Mouse (Mus musculus) hindbrain, embryonic 14.5 days (tissue): ENCODE measurements at regions not wholly inside any gene's neighbourhood (a gene's known extent, or its start where the extent isn't known, plus 50 kb on each side); places are given as distances from the start of the nearest gene placed in this dataset.
A peak's percentile ranks its signal among the peaks of the same experiment; 100 is the strongest.

ENCODE experiments used
- ATAC-seq: fragments of 200-750 bp; cut with Nextera tagmentation; 2 replicates; pipeline ENCODE4 v1.8.0; 2017; ENCODE audit warnings: moderate number of reproducible peaks, mild to moderate bottlenecking, moderate TSS enrichment, moderate library complexity; ENCODE audit not compliant: low FRiP score
- DNase-seq: peaks from one replicate; pipeline ENCODE4 v3.0.0-alpha.2; 2015; ENCODE audit warnings: low spot score
- H3K27ac ChIP-seq: fragments of 300-500 bp; sonication (generic); 2 replicates; pipeline ENCODE4 v1.5.1; 2014; ENCODE audit warnings: mild to moderate bottlenecking, moderate library complexity
- H3K27me3 ChIP-seq: fragments of 300-500 bp; sonication (generic); 2 replicates; pipeline ENCODE4 v1.6.1; 2014; ENCODE audit warnings: mild to moderate bottlenecking, low read length, mixed read lengths; ENCODE audit not compliant: control insufficient read depth, insufficient read depth
- H3K36me3 ChIP-seq: fragments of 300-500 bp; sonication (generic); replicated peaks from 2 replicates; pipeline ENCODE4 v1.6.1; 2014; ENCODE audit not compliant: control insufficient read depth, insufficient read depth
- H3K4me1 ChIP-seq: fragments of 300-500 bp; sonication (generic); replicated peaks from 2 replicates; pipeline ENCODE4 v1.6.1; 2014; ENCODE audit warnings: antibody characterized with exemption, low read length, mixed read lengths; ENCODE audit not compliant: control insufficient read depth, insufficient read depth
- H3K4me2 ChIP-seq: fragments of 300-500 bp; sonication (generic); replicated peaks from 2 replicates; pipeline ENCODE4 v1.6.1; 2014; ENCODE audit warnings: mild to moderate bottlenecking, moderate library complexity
- H3K4me3 ChIP-seq: fragments of 300-500 bp; sonication (generic); replicated peaks from 2 replicates; pipeline ENCODE4 v1.5.1; 2014; ENCODE audit warnings: mild to moderate bottlenecking, low read length
- H3K9ac ChIP-seq: fragments of 300-500 bp; sonication (generic); 2 replicates; pipeline ENCODE4 v1.6.1; 2014
- H3K9me3 ChIP-seq: fragments of 300-500 bp; sonication (generic); 2 replicates; pipeline ENCODE4 v1.6.1; 2016; ENCODE audit warnings: low read length; ENCODE audit not compliant: control insufficient read depth
- WGBS: fragments of 180-500 bp; shearing (Covaris S2); extraction: QIAGEN DNeasy Blood & Tissue Kit; methylation state at CpG from one replicate; pipeline ENCODE4 v1.1.7; 2014; 5-methylcytosine and 5-hydroxymethylcytosine counted together

- 54% methylated on average over 3 of the region's 3 CpGs for WGBS
- Histone ChIP-seq H3K4me2 (no peak overlapping the region), H3K9ac (no peak overlapping the region), H3K4me1 (peaks cover 5% of the 10 kb centered on the region; the same call in 1 of the 2 replicates), H3K9me3 (no peaks in the 10 kb centered on the region), H3K36me3 (no peaks in the 10 kb centered on the region), H3K27me3 (no peaks in the 10 kb centered on the region), H3K4me3 (no peak overlapping the region), H3K27ac (0 out of 2 replicates have a peak overlapping the region, but pooled peaks have one; percentile 11)
- ATAC-seq (peak; percentile 82), DNase-seq (peak; percentile 41)
Measured at GRCm38 (mm10) chr13:69263722-69264121, 264.4 kb upstream of the Adcy2 start.

GRCm38 (mm10) chr13:69266071-69266470, 266.7 kb upstream of the Adcy2 start:
- H3K9me3 ChIP-seq: no peaks in the 10 kb centered on the region
- no peak overlapping the region for H3K27ac ChIP-seq
- H3K27me3 ChIP-seq: no peaks in the 10 kb centered on the region
- H3K36me3 ChIP-seq: no peaks in the 10 kb centered on the region
- H3K4me1 ChIP-seq: no peaks in the 10 kb centered on the region
- H3K4me3 ChIP-seq: no peak overlapping the region
- H3K9ac ChIP-seq: no peak overlapping the region
- DNase-seq (no peak), ATAC-seq (no peak)
- whole genome bisulfite sequencing: 93% methylated on average over 1 of the region's 1 CpGs
- no peak overlapping the region for H3K4me2 ChIP-seq

GRCm38 (mm10) chr13:69272506-69272905, 261.0 kb upstream of the Nsun2 start:
- Histone ChIP-seq H3K27ac (no peak overlapping the region), H3K9me3 (no peaks in the 10 kb centered on the region), H3K4me2 (no peak overlapping the region), H3K9ac (no peak overlapping the region), H3K4me1 (no peaks in the 10 kb centered on the region), H3K4me3 (no peak overlapping the region), H3K36me3 (no peaks in the 10 kb centered on the region), H3K27me3 (no peaks in the 10 kb centered on the region)
- ATAC-seq: no peak
- no peak for DNase-seq
- WGBS: 36% methylated on average over 3 of the region's 3 CpGs

- no peaks in the 10 kb centered on the region for H3K9me3 ChIP-seq
- H3K4me1 ChIP-seq: no peaks in the 10 kb centered on the region
- H3K27ac ChIP-seq: no peak overlapping the region
- no peak; the same call in 1 of the 2 replicates for ATAC-seq
- 75% methylated on average over 8 of the region's 8 CpGs for WGBS
- no peaks in the 10 kb centered on the region for H3K27me3 ChIP-seq
- H3K4me3 ChIP-seq: no peak overlapping the region
- no peak for DNase-seq
- no peak overlapping the region for H3K9ac ChIP-seq
- H3K36me3 ChIP-seq: no peaks in the 10 kb centered on the region
- H3K4me2 ChIP-seq: no peak overlapping the region
Measured at GRCm38 (mm10) chr13:69279647-69280046, 253.9 kb upstream of the Nsun2 start.

GRCm38 (mm10) chr13:69294483-69294882, 239.1 kb upstream of the Nsun2 start:
- WGBS: 81% methylated on average over 1 of the region's 1 CpGs
- no peak for DNase-seq
- no peak for ATAC-seq
- no peaks in the 10 kb centered on the region for H3K4me1 ChIP-seq
- no peaks in the 10 kb centered on the region for H3K36me3 ChIP-seq
- no peak overlapping the region for H3K9ac ChIP-seq
- no peak overlapping the region for H3K4me2 ChIP-seq
- no peak overlapping the region for H3K27ac ChIP-seq
- peaks cover 8% of the 10 kb centered on the region; the same call in 1 of the 2 replicates for H3K9me3 ChIP-seq
- no peaks in the 10 kb centered on the region for H3K27me3 ChIP-seq
- H3K4me3 ChIP-seq: no peak overlapping the region

GRCm38 (mm10) chr13:69303316-69303715, 230.2 kb upstream of the Nsun2 start:
- no peak overlapping the region for H3K27ac ChIP-seq
- no peaks in the 10 kb centered on the region for H3K36me3 ChIP-seq
- H3K9ac ChIP-seq: no peak overlapping the region
- DNase-seq (no peak), ATAC-seq (no peak)
- WGBS: 94% methylated on average over 2 of the region's 2 CpGs
- no peaks in the 10 kb centered on the region for H3K9me3 ChIP-seq
- no peak overlapping the region for H3K4me3 ChIP-seq
- no peaks in the 10 kb centered on the region for H3K27me3 ChIP-seq
- no peak overlapping the region for H3K4me2 ChIP-seq
- no peaks in the 10 kb centered on the region for H3K4me1 ChIP-seq

- 81% methylated on average over 8 of the region's 8 CpGs for WGBS
- no peaks in the 10 kb centered on the region for H3K9me3 ChIP-seq
- H3K9ac ChIP-seq: no peak overlapping the region
- H3K36me3 ChIP-seq: no peaks in the 10 kb centered on the region
- no peak overlapping the region for H3K4me2 ChIP-seq
- H3K27me3 ChIP-seq: no peaks in the 10 kb centered on the region
- H3K4me3 ChIP-seq: no peak overlapping the region
- no peak for ATAC-seq
- DNase-seq: no peak
- H3K4me1 ChIP-seq: no peaks in the 10 kb centered on the region
- no peak overlapping the region for H3K27ac ChIP-seq
Measured at GRCm38 (mm10) chr13:69330412-69331000, 203.0 kb upstream of the Nsun2 start.

- Histone ChIP-seq H3K4me1 (no peaks in the 10 kb centered on the region), H3K27ac (no peak overlapping the region), H3K9ac (no peak overlapping the region), H3K36me3 (no peaks in the 10 kb centered on the region), H3K9me3 (no peaks in the 10 kb centered on the region), H3K4me3 (no peak overlapping the region), H3K4me2 (no peak overlapping the region), H3K27me3 (no peaks in the 10 kb centered on the region)
- DNase-seq (no peak), ATAC-seq (peak; percentile 57; the same call in 1 of the 2 replicates)
- WGBS: 59% methylated on average over 19 of the region's 19 CpGs
Measured at GRCm38 (mm10) chr13:69331537-69332435, 201.8 kb upstream of the Nsun2 start.

- no peaks in the 10 kb centered on the region for H3K36me3 ChIP-seq
- no peak overlapping the region for H3K4me2 ChIP-seq
- no peak for ATAC-seq
- no peaks in the 10 kb centered on the region for H3K4me1 ChIP-seq
- H3K4me3 ChIP-seq: no peak overlapping the region
- no peaks in the 10 kb centered on the region for H3K9me3 ChIP-seq
- H3K27me3 ChIP-seq: no peaks in the 10 kb centered on the region
- no peak overlapping the region for H3K9ac ChIP-seq
- no peak for DNase-seq
- H3K27ac ChIP-seq: no peak overlapping the region
Measured at GRCm38 (mm10) chr13:69343806-69344205, 189.7 kb upstream of the Nsun2 start.
